Mouse (Mus musculus): Measurements from ENCODE around the gene Ncapg2.
A peak's percentile ranks its signal among the peaks of the same experiment; 100 is the strongest.

The Ncapg2 gene

GRCm38 (mm10) chr12:116405045-116405835 lies at the start of gene Ncapg2:
Gene Ncapg2, plus strand, starts transcription at chr12:116405402.
- DNase-seq: peak; percentile 95

- no peak for DNase-seq
These were observed 43.1 kb upstream of the Ncapg2 start for GRCm38 (mm10) chr12:116362091-116362490.

GRCm38 (mm10) chr12:116366900-116367299 lies 38.3 kb upstream of the Ncapg2 start:
- DNase-seq: no peak

- no peak for DNase-seq
These were observed 37.9 kb upstream of the Ncapg2 start for GRCm38 (mm10) chr12:116367346-116367745.

- DNase-seq: no peak
These were observed 36.3 kb upstream of the Ncapg2 start for GRCm38 (mm10) chr12:116368857-116369256.

- DNase-seq: peak; percentile 27
These were observed 22.1 kb upstream of the Ncapg2 start for GRCm38 (mm10) chr12:116383101-116383500.

- DNase-seq: no peak
These were observed 21.2 kb upstream of the Ncapg2 start for GRCm38 (mm10) chr12:116383995-116384394.

GRCm38 (mm10) chr12:116386802-116387201 lies 18.4 kb upstream of the Ncapg2 start:
- DNase-seq: no peak

- no peak for DNase-seq
These were observed 15.3 kb upstream of the Ncapg2 start for GRCm38 (mm10) chr12:116389868-116390267.

GRCm38 (mm10) chr12:116394327-116394726 lies 10.9 kb upstream of the Ncapg2 start:
- no peak for DNase-seq

GRCm38 (mm10) chr12:116395312-116395711 lies 9.9 kb upstream of the Ncapg2 start:
- DNase-seq: no peak

- DNase-seq: no peak
These were observed 9.0 kb upstream of the Ncapg2 start for GRCm38 (mm10) chr12:116396072-116396695.

GRCm38 (mm10) chr12:116404012-116404679 lies 1.1 kb upstream of the Ncapg2 start:
- DNase-seq: peak; percentile 53

GRCm38 (mm10) chr12:116405836-116406155 lies 594 bp downstream of the Ncapg2 start:
- DNase-seq: no peak

- no peak for DNase-seq
These were observed 2.7 kb downstream of the Ncapg2 start for GRCm38 (mm10) chr12:116407883-116408282.

GRCm38 (mm10) chr12:116414941-116415340 lies 9.7 kb downstream of the Ncapg2 start:
- DNase-seq: no peak

- no peak for DNase-seq
These were observed 11.3 kb downstream of the Ncapg2 start for GRCm38 (mm10) chr12:116416514-116416913.

- DNase-seq: no peak
These were observed 16.5 kb downstream of the Ncapg2 start for GRCm38 (mm10) chr12:116421656-116422055.

- DNase-seq: no peak
These were observed 20.2 kb downstream of the Ncapg2 start for GRCm38 (mm10) chr12:116425392-116425791.

GRCm38 (mm10) chr12:116433742-116434141 lies 28.5 kb downstream of the Ncapg2 start:
- no peak for DNase-seq

- no peak for DNase-seq
These were observed 30.0 kb downstream of the Ncapg2 start for GRCm38 (mm10) chr12:116435232-116435631.

GRCm38 (mm10) chr12:116436125-116436524 lies 30.9 kb downstream of the Ncapg2 start:
- no peak for DNase-seq

- DNase-seq: no peak
These were observed 33.4 kb downstream of the Ncapg2 start for GRCm38 (mm10) chr12:116438591-116438990.

GRCm38 (mm10) chr12:116442184-116442583 lies 37.0 kb downstream of the Ncapg2 start:
- DNase-seq: no peak
